In genomic region chr4:129238579-129239016, GRCm38 (mm10) we compare ENCODE assay signal across 8 mouse cellular contexts. TPM values are rescaled to one million over a fixed set of nuclear protein-coding genes. Genes with fewer than 3 reads are reported as not detected.
A peak's percentile ranks its signal among the peaks of the same experiment; 100 is the strongest.
DNase-seq lines count a peak whose midpoint lies in the region; ATAC-seq and TF ChIP-seq lines count a peak whose summit lies in the region.

No protein-coding gene starts in this region.

- peaks cover 79% of the 10 kb centered on the region for H3K79me3 ChIP-seq in C2C12 (ENCODE audit: low read depth)

- H3K79me2 ChIP-seq in C2C12 (ENCODE audit: control insufficient read depth, insufficient read depth) = peaks cover 100% of the 10 kb centered on the region

- ATAC-seq in limb, embryonic 13.5 days (ENCODE audit: low FRiP score, low read depth) = peak; percentile 48
- peak; percentile 81 for ATAC-seq in stomach, postnatal 0 days (ENCODE audit: low FRiP score, low TSS enrichment)

- peaks cover 85% of the 10 kb centered on the region for H3K27me3 ChIP-seq in heart, embryonic 10.5 days (ENCODE audit: insufficient read depth, poor library complexity, severe bottlenecking)
- no peaks in the 10 kb centered on the region for H3K27me3 ChIP-seq in C2C12 (ENCODE audit: control insufficient read depth, insufficient read depth, insufficient read length)
- no peaks in the 10 kb centered on the region for H3K27me3 ChIP-seq in limb, embryonic 13.5 days
- H3K27me3 ChIP-seq in stomach, postnatal 0 days (ENCODE audit: control insufficient read depth, insufficient read depth, low read length) = no peaks in the 10 kb centered on the region

- H3K9me3 ChIP-seq in heart, embryonic 10.5 days = no peaks in the 10 kb centered on the region
- H3K9me3 ChIP-seq in limb, embryonic 13.5 days = no peaks in the 10 kb centered on the region
- H3K9me3 ChIP-seq in stomach, postnatal 0 days (ENCODE audit: control insufficient read depth, low read length) = no peaks in the 10 kb centered on the region

- peaks cover 67% of the 10 kb centered on the region for H3K4me1 ChIP-seq in heart, embryonic 10.5 days
- H3K4me1 ChIP-seq in limb, embryonic 13.5 days = peaks cover 62% of the 10 kb centered on the region
- H3K4me1 ChIP-seq in stomach, postnatal 0 days (replicated peaks; ENCODE audit: control insufficient read depth, insufficient read depth) = 0 out of 2 replicates have a peak, but pooled peaks cover 6% of the 10 kb centered on the region

- intact Hi-C loops in heart, postnatal 14 days (cut with DNase I) = no loop called here

- H3K36me3 ChIP-seq in heart, embryonic 10.5 days = no peaks in the 10 kb centered on the region
- H3K36me3 ChIP-seq in C2C12 (ENCODE audit: control insufficient read depth, insufficient read depth) = peaks cover 4% of the 10 kb centered on the region
- no peaks in the 10 kb centered on the region for H3K36me3 ChIP-seq in limb, embryonic 13.5 days
- H3K36me3 ChIP-seq in stomach, postnatal 0 days (ENCODE audit: control insufficient read depth, insufficient read depth, low read length) = no peaks in the 10 kb centered on the region

- no peak for TF ChIP-seq CTCF in C2C12 (IDR thresholded peaks at IDR 0.05; ENCODE audit: control insufficient read depth, insufficient read depth, insufficient read length)
- TF ChIP-seq CTCF in stomach, postnatal 0 days (IDR thresholded peaks at IDR 0.05; ENCODE audit: low read depth) = no peak

- peak overlapping the region; percentile 8 for H3ac ChIP-seq in C2C12 (ENCODE audit: control insufficient read depth, insufficient read length, low read depth)

- DNase-seq in heart, embryonic 10.5 days (ENCODE audit: low spot score) = no peak
- DNase-seq in heart, postnatal 14 days = no peak
- peak; percentile 80 for DNase-seq in fat pad, adult 2 months (ENCODE audit: extremely low read depth, low read depth, low spot score)
- DNase-seq in stomach, postnatal 0 days (ENCODE audit: low spot score) = peak; percentile 73
- DNase-seq in yolk sac, embryonic 10.5 days (ENCODE audit: low spot score) = no peak
- DNase-seq in thymus, adult 18-20 months = no peak

- TF ChIP-seq EP300 in stomach, postnatal 0 days (optimal IDR thresholded peaks at IDR 0.05) = no peak

- WGBS in heart, embryonic 10.5 days = under 1% methylated on average over 23 of the region's 23 CpGs
- WGBS in limb, embryonic 13.5 days = under 1% methylated on average over 23 of the region's 23 CpGs
- 2% methylated on average over 21 of the region's 23 CpGs for WGBS in stomach, postnatal 0 days

- peak overlapping the region; percentile 94 for H3K4me2 ChIP-seq in limb, embryonic 13.5 days (replicated peaks)
- peak overlapping the region; percentile 93 for H3K4me2 ChIP-seq in stomach, postnatal 0 days (replicated peaks; ENCODE audit: low read depth)

- H3K27ac ChIP-seq in heart, embryonic 10.5 days = peak overlapping the region; percentile 84
- H3K27ac ChIP-seq in limb, embryonic 13.5 days = no peak overlapping the region
- peak overlapping the region; percentile 89 for H3K27ac ChIP-seq in stomach, postnatal 0 days (replicated peaks)

- peak overlapping the region; percentile 80 for H3K4me3 ChIP-seq in heart, embryonic 10.5 days
- no peak overlapping the region for H3K4me3 ChIP-seq in C2C12 (ENCODE audit: insufficient read depth, poor library complexity, severe bottlenecking)
- H3K4me3 ChIP-seq in limb, embryonic 13.5 days = peak overlapping the region; percentile 78
- H3K4me3 ChIP-seq in stomach, postnatal 0 days (ENCODE audit: low read depth, low read length) = peak overlapping the region; percentile 64

- H3K9ac ChIP-seq in limb, embryonic 13.5 days = peak overlapping the region; percentile 79
- H3K9ac ChIP-seq in stomach, postnatal 0 days (ENCODE audit: low read length) = peak overlapping the region; percentile 72

TF ChIP-seq in C2C12, 6 proteins besides CTCF, POLR2A, EP300 and RAD21:
- TF ChIP-seq MYOD1 (IDR thresholded peaks at IDR 0.05; ENCODE audit: control insufficient read depth, insufficient read length, low read depth) = no peak
- no peak for TF ChIP-seq MYOG (IDR thresholded peaks at IDR 0.05; ENCODE audit: control insufficient read depth, extremely low read depth, insufficient read length)
- no peak for TF ChIP-seq FOSL1 (IDR thresholded peaks at IDR 0.05; ENCODE audit: insufficient read depth, low read length, poor library complexity, severe bottlenecking)
- TF ChIP-seq USF1 (IDR thresholded peaks at IDR 0.05; ENCODE audit: low read depth) = no peak
- no peak for TF ChIP-seq MAX (IDR thresholded peaks at IDR 0.05)
- TF ChIP-seq CEBPB (IDR thresholded peaks at IDR 0.05; ENCODE audit: low read depth) = no peak

RNA-seq across cellular contexts. Expression of gene C77080, which starts 22.6 kb away (rescaled TPM):
- 1.1 and 2.7 TPM in 2 replicates for polyA plus RNA-seq in heart, embryonic 10.5 days (2016; fragmentation: Nextera tagmentation; extraction: Ambion mirVana)
- total RNA-seq in heart, postnatal 14 days (2021) = 1 to 10 TPM; 4.8 to 5.7 TPM
- polyA plus RNA-seq in C2C12 (2012; fragmentation: generic; extraction: Trizol) = 30.1 TPM
- 6.1 and 7.9 TPM in 2 replicates for polyA plus RNA-seq in limb, embryonic 13.5 days (2015; fragmentation: Nextera tagmentation; extraction: Ambion mirVana)
- 9.6 and 10.3 TPM in 2 replicates for polyA plus RNA-seq in stomach, postnatal 0 days (2015; fragmentation: Nextera tagmentation; extraction: Ambion mirVana)

RNA-seq across cellular contexts. Expression of gene Sync, which starts 48.8 kb away (rescaled TPM):
- 0.42 and 1.2 TPM in 2 replicates for polyA plus RNA-seq in heart, embryonic 10.5 days (2016; fragmentation: Nextera tagmentation; extraction: Ambion mirVana)
- 10 to 100 TPM; 11.4 to 12.5 TPM for total RNA-seq in heart, postnatal 14 days (2021)
- 15.0 TPM for polyA plus RNA-seq in C2C12 (2012; fragmentation: generic; extraction: Trizol)
- polyA plus RNA-seq in limb, embryonic 13.5 days (2015; fragmentation: Nextera tagmentation; extraction: Ambion mirVana) = 3.3 TPM in 2 replicates
- 2.9 and 3.2 TPM in 2 replicates for polyA plus RNA-seq in stomach, postnatal 0 days (2015; fragmentation: Nextera tagmentation; extraction: Ambion mirVana)

RNA-seq across cellular contexts. Expression of gene Yars, which starts 49.0 kb away (rescaled TPM):
- polyA plus RNA-seq in heart, embryonic 10.5 days (2016; fragmentation: Nextera tagmentation; extraction: Ambion mirVana) = 75.8 and 84.8 TPM in 2 replicates
- 10 to 100 TPM; 26.5 to 30.5 TPM for total RNA-seq in heart, postnatal 14 days (2021)
- 105 TPM for polyA plus RNA-seq in C2C12 (2012; fragmentation: generic; extraction: Trizol)
- polyA plus RNA-seq in limb, embryonic 13.5 days (2015; fragmentation: Nextera tagmentation; extraction: Ambion mirVana) = 79.1 and 80.4 TPM in 2 replicates
- 41.3 and 44.2 TPM in 2 replicates for polyA plus RNA-seq in stomach, postnatal 0 days (2015; fragmentation: Nextera tagmentation; extraction: Ambion mirVana)

RNA-seq across cellular contexts. Expression of gene S100pbp, which starts 49.1 kb away (rescaled TPM):
- 19.9 and 20.1 TPM in 2 replicates for polyA plus RNA-seq in heart, embryonic 10.5 days (2016; fragmentation: Nextera tagmentation; extraction: Ambion mirVana)
- total RNA-seq in heart, postnatal 14 days (2021) = 10 to 100 TPM; 16.7 to 17.7 TPM
- polyA plus RNA-seq in C2C12 (2012; fragmentation: generic; extraction: Trizol) = 8.1 TPM
- 25.6 and 30.1 TPM in 2 replicates for polyA plus RNA-seq in limb, embryonic 13.5 days (2015; fragmentation: Nextera tagmentation; extraction: Ambion mirVana)
- polyA plus RNA-seq in stomach, postnatal 0 days (2015; fragmentation: Nextera tagmentation; extraction: Ambion mirVana) = 3.7 and 4.5 TPM in 2 replicates

Comparison
In these comparisons a context has a peak if more than half of its experiments do, and no peak if none do; other contexts are left out.
1. DNase-seq: peak in fat pad, adult 2 months (single experiment) and stomach, postnatal 0 days (single experiment); none in heart, embryonic 10.5 days (single experiment), heart, postnatal 14 days (0 of 2), yolk sac, embryonic 10.5 days (single experiment) and thymus, adult 18-20 months (0 of 2).